Mouse (Mus musculus): ENCODE measurements around the gene Tprkb. TPM values are rescaled to one million over a fixed set of nuclear protein-coding genes. Genes with fewer than 3 reads are reported as not detected.
"Not testable (repeated sequence)": the region's sequence is repeated elsewhere in the genome, so short reads cannot be mapped to it uniquely, and the experiment has no call there.

Gene Tprkb
- polyA plus RNA-seq, 1 experiment: 0.18 TPM

DNA sequence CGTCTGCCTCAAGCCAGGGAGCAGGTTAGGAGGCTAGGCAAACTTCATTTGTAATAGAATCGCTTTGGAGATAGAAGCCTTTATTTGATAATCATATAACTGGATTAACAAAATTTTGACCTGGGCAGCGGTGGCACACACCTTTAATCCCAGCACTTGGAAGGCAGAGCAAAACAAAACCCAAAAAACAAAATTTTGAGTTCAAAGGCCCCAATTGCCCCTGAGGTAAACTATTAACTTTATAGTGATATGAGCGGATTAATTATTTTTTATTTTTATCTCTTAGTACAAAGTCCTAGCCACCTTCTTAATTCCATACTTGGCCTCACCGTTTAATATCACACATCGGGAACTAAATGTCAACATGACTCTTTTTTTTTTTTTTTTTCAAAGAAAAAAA lies 4.9 kb downstream of the Tprkb start:
- no peaks in the 10 kb centered on the region for H3K9me3 ChIP-seq (ENCODE audit: control insufficient read depth, low read length)
- H3K4me3 ChIP-seq (replicated peaks): peak overlapping the region; percentile 72
- TF ChIP-seq GATA1 (IDR thresholded peaks at IDR 0.05; ENCODE audit: low read length) (no peak), TAL1 (IDR thresholded peaks at IDR 0.05; ENCODE audit: low read length) (no peak)
- peaks cover 17% of the 10 kb centered on the region for H3K36me3 ChIP-seq (ENCODE audit: control insufficient read depth)
- H3K4me1 ChIP-seq (ENCODE audit: control insufficient read depth): peaks cover 26% of the 10 kb centered on the region
- no peaks in the 10 kb centered on the region for H3K27me3 ChIP-seq (ENCODE audit: control insufficient read depth)

DNA sequence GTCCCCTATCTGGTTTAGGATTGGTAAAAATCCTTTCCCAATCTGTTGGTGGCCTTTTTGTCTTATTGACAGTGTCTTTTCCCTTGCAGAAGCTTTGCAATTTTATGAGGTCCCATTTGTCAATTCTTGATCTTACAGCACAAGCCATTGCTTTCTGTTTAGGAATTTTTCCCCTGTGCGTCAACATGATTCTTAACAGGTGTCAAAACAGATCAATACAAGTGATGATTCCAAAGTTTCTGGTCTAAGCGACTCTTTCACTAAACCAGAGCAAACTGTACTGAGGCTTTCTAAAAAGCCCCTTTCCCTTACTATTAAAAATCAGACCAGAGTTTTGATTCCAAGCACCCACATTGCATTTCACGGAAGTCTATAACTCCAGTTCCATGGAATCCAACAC lies 6.7 kb downstream of the Tprkb start:
- Histone ChIP-seq H3K36me3 (ENCODE audit: control insufficient read depth) (peaks cover 29% of the 10 kb centered on the region), H3K4me1 (ENCODE audit: control insufficient read depth) (peaks cover 26% of the 10 kb centered on the region)
- not testable (repeated sequence) for H3K4me3 ChIP-seq (replicated peaks); H3K9me3 ChIP-seq (ENCODE audit: control insufficient read depth, low read length); H3K27me3 ChIP-seq (ENCODE audit: control insufficient read depth)

DNA sequence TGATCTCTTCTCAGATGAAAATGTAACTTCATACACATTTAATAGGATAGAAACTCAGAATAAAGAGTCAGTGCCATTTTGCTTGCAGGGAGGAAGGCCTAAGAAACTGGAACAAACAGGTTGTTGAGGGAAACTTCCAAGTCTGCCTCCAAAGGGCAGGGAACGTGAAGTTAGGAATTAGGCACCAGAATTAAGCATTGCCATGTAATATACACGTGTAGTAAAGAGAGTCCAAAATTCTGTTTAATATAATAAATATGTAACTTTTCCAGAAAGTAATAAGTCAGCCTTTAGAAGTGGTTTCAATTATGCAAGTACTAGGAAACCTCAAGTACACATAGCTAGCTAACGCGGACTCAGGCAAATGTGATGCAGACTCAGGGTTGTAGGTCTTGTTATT lies 7.7 kb downstream of the Tprkb start:
- no peaks in the 10 kb centered on the region for H3K9me3 ChIP-seq (ENCODE audit: control insufficient read depth, low read length)
- H3K36me3 ChIP-seq (ENCODE audit: control insufficient read depth): peaks cover 38% of the 10 kb centered on the region
- no peaks in the 10 kb centered on the region for H3K27me3 ChIP-seq (ENCODE audit: control insufficient read depth)
- no peak overlapping the region for H3K4me3 ChIP-seq (replicated peaks)
- H3K4me1 ChIP-seq (ENCODE audit: control insufficient read depth): peaks cover 21% of the 10 kb centered on the region
- no peak for TF ChIP-seq GATA1 (IDR thresholded peaks at IDR 0.05; ENCODE audit: low read length)
- no peak for TF ChIP-seq TAL1 (IDR thresholded peaks at IDR 0.05; ENCODE audit: low read length)

DNA sequence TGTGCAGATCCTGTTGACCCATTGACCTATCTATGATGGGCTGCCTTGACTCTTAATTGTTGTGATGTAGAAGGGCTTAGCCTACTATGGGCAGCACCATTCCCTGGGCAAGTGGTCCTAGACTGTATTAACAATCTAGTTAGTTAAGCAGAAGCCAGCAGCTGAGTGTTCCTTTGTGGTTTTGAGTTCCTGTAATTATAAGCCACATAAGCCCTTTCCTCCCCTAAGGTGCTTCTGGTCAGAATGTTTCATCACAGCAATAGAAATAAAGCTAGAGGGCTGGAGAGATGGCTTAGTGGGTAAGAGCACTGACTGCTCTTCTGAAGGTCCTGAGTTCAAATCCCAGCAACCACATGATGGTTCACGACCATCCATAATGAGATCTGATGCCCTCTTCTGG lies 12.0 kb downstream of the Tprkb start:
- H3K36me3 ChIP-seq (ENCODE audit: control insufficient read depth): peaks cover 78% of the 10 kb centered on the region
- peaks cover 2% of the 10 kb centered on the region; the same call in 1 of the 2 replicates for H3K4me1 ChIP-seq (ENCODE audit: control insufficient read depth)
- H3K4me3 ChIP-seq (replicated peaks): no peak overlapping the region
- no peaks in the 10 kb centered on the region for H3K9me3 ChIP-seq (ENCODE audit: control insufficient read depth, low read length)
- H3K27me3 ChIP-seq (ENCODE audit: control insufficient read depth): no peaks in the 10 kb centered on the region
- TF ChIP-seq GATA1 (IDR thresholded peaks at IDR 0.05; ENCODE audit: low read length): no peak
- no peak for TF ChIP-seq TAL1 (IDR thresholded peaks at IDR 0.05; ENCODE audit: low read length)

DNA sequence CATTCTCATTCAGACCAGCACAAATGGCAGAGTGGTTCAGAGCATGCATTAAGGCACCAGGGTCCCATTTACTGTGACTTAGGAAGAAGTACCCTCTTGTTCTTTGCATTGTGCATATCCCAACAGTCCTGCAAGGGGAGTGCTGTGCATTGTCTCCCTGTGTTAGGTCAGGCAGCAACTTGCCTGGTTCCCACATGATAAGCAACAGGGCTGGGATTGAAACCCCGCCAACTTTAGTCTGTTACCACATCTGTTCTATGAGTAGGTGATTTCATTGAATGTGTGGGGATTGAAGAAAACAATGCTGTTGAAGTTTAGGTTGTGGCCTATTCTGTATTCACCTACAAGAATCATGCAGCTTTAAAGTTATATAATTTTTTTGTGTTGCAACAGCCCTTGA lies 15.0 kb downstream of the Tprkb start:
- peaks cover 83% of the 10 kb centered on the region for H3K36me3 ChIP-seq (ENCODE audit: control insufficient read depth)
- TF ChIP-seq TAL1 (IDR thresholded peaks at IDR 0.05; ENCODE audit: low read length) (no peak), GATA1 (IDR thresholded peaks at IDR 0.05; ENCODE audit: low read length) (no peak)
- H3K27me3 ChIP-seq (ENCODE audit: control insufficient read depth): no peaks in the 10 kb centered on the region
- no peaks in the 10 kb centered on the region for H3K9me3 ChIP-seq (ENCODE audit: control insufficient read depth, low read length)
- H3K4me3 ChIP-seq (replicated peaks): no peak overlapping the region
- H3K4me1 ChIP-seq (ENCODE audit: control insufficient read depth): peaks cover 2% of the 10 kb centered on the region; the same call in 1 of the 2 replicates

DNA sequence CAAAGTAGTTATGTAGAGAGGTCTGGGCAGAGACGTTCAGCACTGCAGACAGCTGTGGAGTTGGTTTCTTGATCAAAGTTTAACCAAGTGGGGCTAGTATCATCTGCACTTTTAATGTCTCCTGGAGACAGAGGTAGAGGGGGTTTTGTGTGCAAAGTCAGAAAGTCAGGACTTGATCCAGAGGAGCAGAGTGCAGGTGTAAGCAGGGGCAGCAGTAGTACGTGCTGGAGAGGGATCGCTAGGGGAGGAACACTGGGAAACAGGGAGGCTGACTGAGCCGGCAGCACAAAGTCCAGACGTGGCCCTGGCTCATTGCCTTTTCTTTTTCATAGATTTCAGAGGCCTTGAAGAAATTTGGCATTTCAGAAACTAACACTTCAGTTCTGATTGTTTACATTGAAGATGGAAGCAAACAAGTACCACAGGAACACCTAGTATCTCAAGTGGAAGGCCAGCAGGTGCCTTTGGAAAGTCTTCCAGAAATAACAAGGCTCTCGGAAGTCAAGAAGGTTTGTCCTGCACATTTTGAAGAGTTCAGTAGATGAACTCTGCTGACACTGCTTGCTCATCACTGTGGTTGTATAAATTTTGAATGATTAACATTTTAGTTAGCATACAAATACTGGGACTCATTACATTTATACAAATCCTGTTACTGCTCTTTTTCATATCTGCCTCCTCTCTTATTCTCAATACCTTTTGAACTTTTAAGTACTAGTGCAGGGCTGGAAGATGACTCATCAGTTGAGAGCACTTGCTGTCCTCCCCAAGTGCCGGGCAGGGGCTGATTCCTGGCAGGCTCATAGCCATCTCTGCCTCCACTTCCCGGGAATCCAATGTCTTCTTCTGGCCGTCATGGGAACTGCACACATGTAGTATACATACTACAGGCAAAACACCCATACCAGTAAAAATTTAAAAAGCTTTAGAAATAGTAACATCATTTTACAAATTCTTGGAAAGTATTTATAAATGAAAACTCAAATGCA lies 16.1 kb downstream of the Tprkb start:
- H3K27me3 ChIP-seq (ENCODE audit: control insufficient read depth): no peaks in the 10 kb centered on the region
- H3K36me3 ChIP-seq (ENCODE audit: control insufficient read depth): peaks cover 80% of the 10 kb centered on the region
- no peak overlapping the region for H3K4me3 ChIP-seq (replicated peaks)
- H3K9me3 ChIP-seq (ENCODE audit: control insufficient read depth, low read length): no peaks in the 10 kb centered on the region
- no peak for TF ChIP-seq TAL1 (IDR thresholded peaks at IDR 0.05; ENCODE audit: low read length)
- TF ChIP-seq GATA1 (IDR thresholded peaks at IDR 0.05; ENCODE audit: low read length): no peak
- peaks cover 2% of the 10 kb centered on the region; the same call in 1 of the 2 replicates for H3K4me1 ChIP-seq (ENCODE audit: control insufficient read depth)

DNA sequence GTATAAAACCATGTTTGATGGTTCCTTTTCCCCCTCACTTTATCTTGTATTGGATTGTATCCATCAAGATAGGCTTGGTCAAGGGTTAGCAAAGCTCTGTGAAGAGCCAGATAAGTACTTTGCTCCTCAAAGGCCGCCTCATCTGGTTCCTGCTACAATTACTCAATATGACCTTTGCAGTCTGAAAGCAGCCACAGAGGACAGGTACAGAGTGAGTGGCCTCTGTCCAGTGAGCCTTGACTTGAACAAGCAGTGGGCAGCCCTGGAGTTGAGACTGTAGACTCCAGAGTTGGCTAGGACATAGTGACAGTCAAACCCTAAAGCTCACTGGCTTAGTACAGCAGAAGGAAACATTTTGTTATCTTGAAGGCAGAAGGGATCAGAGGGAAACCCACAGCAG lies 17.6 kb downstream of the Tprkb start:
- Histone ChIP-seq H3K4me3 (replicated peaks) (no peak overlapping the region), H3K4me1 (ENCODE audit: control insufficient read depth) (peaks cover 2% of the 10 kb centered on the region; the same call in 1 of the 2 replicates), H3K9me3 (ENCODE audit: control insufficient read depth, low read length) (no peaks in the 10 kb centered on the region), H3K27me3 (ENCODE audit: control insufficient read depth) (no peaks in the 10 kb centered on the region), H3K36me3 (ENCODE audit: control insufficient read depth) (peaks cover 72% of the 10 kb centered on the region)
- TF ChIP-seq GATA1 (IDR thresholded peaks at IDR 0.05; ENCODE audit: low read length) (no peak), TAL1 (IDR thresholded peaks at IDR 0.05; ENCODE audit: low read length) (no peak)

DNA sequence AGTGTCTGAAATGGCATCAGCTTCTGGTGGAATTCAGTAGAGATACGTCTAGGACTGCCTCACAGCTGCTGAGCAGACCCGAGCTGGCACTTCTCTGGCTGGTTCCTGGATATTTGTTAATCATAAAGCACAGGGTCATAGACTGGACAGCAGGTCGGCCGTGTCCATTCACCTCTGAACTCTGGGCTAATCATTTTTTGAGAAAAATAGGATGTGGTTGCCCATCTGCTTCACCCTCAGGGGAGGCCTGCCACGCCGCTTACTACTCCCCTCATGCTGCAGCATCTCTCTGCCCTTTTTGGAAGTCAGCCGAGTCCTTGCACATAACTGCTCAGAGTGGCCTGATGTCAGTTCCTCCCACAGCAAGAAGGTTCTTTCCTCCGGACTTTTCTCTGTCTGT lies 22.4 kb downstream of the Tprkb start:
- peaks cover 34% of the 10 kb centered on the region for H3K36me3 ChIP-seq (ENCODE audit: control insufficient read depth)
- H3K4me3 ChIP-seq (replicated peaks): no peak overlapping the region
- TF ChIP-seq GATA1 (IDR thresholded peaks at IDR 0.05; ENCODE audit: low read length) (no peak), TAL1 (IDR thresholded peaks at IDR 0.05; ENCODE audit: low read length) (no peak)
- no peaks in the 10 kb centered on the region for H3K27me3 ChIP-seq (ENCODE audit: control insufficient read depth)
- H3K4me1 ChIP-seq (ENCODE audit: control insufficient read depth): peaks cover 19% of the 10 kb centered on the region
- no peaks in the 10 kb centered on the region for H3K9me3 ChIP-seq (ENCODE audit: control insufficient read depth, low read length)

DNA sequence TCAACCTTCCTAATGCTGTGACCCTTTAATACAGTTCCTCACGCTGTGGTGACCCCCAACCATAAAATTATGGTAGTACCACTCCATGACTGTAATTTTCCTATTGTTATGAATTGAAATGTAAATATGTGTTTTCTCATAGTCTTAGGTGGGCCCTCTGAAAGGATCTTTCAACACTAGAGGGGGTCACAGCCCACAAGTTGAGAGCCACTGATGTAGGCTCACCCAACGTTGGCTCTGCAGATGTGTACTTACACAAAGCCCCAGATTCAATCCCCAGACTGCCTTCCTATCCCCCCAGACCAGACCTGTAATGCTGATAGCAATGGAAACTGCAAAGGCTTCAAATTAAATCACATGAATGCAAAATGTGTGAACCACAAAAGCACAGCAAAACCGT lies 24.0 kb downstream of the Tprkb start:
- peaks cover 18% of the 10 kb centered on the region for H3K36me3 ChIP-seq (ENCODE audit: control insufficient read depth)
- H3K9me3 ChIP-seq (ENCODE audit: control insufficient read depth, low read length): no peaks in the 10 kb centered on the region
- no peak overlapping the region for H3K4me3 ChIP-seq (replicated peaks)
- TF ChIP-seq TAL1 (IDR thresholded peaks at IDR 0.05; ENCODE audit: low read length): no peak
- no peak for TF ChIP-seq GATA1 (IDR thresholded peaks at IDR 0.05; ENCODE audit: low read length)
- peaks cover 19% of the 10 kb centered on the region for H3K4me1 ChIP-seq (ENCODE audit: control insufficient read depth)
- no peaks in the 10 kb centered on the region for H3K27me3 ChIP-seq (ENCODE audit: control insufficient read depth)

DNA sequence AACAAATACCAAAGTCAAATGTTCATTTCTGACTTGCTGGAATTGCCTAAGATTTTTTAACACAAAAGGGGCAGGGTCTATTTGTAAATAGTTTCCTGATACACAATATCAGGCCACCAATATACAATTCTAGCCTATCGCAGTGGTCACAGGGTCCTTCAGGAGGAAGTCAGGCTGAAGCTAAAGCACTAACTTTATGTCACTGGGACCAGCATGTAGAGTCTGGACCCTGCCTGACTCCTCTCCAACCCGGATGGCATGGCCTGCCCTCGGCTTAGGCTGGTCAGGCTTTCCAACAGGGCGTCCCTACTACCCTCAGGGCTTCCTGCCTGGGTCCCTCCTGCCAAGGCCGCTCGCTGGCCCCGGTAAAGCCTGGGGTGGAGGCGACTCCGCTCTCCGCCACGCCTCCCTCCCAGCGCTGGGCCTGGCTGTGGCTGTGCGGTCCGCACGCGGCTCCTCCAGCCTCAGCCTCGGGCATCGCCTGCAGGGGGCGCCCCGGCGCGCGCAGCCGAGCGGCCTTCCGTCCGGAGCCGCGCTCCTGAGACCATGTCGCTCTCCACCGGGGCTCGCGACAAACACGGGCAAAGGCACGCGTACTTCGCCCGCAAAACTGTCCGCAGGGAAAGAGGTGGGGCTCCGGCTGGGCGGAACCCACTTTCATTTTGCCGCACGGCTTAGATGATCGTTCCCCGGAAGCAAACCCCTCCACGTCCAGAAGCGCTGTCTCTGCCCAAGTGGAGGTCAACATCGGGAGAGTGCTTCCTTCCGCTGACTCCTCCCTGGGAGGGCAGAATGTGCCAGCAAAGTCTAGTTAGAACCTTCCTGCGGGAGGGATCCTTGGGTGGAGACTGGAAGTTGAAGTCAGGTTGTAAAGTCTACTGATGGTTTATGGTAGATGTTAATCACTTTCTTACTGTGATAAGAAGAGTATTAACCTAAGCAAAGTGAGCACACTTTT lies 25.1 kb downstream of the Tprkb start:
- peaks cover 20% of the 10 kb centered on the region for H3K36me3 ChIP-seq (ENCODE audit: control insufficient read depth)
- H3K4me3 ChIP-seq (replicated peaks): peak overlapping the region; percentile 84
- not testable (repeated sequence) for H3K27me3 ChIP-seq (ENCODE audit: control insufficient read depth); H3K9me3 ChIP-seq (ENCODE audit: control insufficient read depth, low read length)
- peaks cover 19% of the 10 kb centered on the region for H3K4me1 ChIP-seq (ENCODE audit: control insufficient read depth)
